Mouse (Mus musculus): ENCODE measurements around the gene Gm2564.
"Not testable (repeated sequence)": the region's sequence is repeated elsewhere in the genome, so short reads cannot be mapped to it uniquely, and the experiment has no call there.

Gm2564 gene

DNA sequence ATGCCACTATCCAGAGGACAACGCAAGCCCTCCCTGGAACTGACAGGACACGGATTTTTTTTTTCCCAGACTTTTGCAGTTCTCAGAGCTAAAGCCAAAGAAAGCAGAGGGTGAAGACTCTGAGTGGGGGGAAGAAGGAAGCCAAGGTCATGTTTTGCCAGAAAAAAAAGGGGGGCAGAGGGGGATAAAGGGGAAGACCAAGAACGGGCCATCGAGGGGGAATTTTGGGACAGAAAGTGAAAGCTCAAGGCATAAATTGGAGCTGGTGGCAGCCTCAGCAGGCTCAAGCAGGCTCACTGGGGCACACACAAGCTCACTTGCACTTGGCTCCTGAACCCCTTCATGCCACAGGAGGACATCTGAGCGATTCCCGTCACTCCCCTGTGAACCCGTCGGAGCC lies at the start of gene Gm2564:
Gm2564 (plus strand) TSS at position 301 of the 400 bp plus-strand sequence.
- not testable (repeated sequence) for DNase-seq (ENCODE audit: low spot score)

DNA sequence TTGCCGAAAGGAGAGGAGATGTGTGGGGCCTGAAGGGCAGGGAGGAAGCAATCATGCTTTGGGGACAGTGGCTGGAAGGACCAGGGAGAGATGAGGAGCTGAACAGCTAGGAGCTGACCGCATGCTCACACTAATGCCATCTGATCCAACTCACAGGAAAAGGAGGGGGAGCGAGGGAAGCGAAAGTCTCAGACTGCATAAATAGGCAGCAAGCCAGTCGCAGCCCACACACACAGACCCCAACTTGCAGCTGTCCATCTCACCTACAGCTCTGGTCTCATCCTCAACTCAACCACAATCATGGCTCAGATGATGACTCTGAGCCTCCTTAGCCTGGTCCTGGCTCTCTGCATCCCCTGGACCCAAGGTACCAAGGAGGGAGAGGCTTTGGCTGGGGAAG lies 17.6 kb upstream of the Gm2564 start, which contains the start of gene Gm10591:
Gm10591 (plus strand) TSS at position 301 of the 400 bp plus-strand sequence.
- DNase-seq (ENCODE audit: low spot score) = not testable (repeated sequence)

DNA sequence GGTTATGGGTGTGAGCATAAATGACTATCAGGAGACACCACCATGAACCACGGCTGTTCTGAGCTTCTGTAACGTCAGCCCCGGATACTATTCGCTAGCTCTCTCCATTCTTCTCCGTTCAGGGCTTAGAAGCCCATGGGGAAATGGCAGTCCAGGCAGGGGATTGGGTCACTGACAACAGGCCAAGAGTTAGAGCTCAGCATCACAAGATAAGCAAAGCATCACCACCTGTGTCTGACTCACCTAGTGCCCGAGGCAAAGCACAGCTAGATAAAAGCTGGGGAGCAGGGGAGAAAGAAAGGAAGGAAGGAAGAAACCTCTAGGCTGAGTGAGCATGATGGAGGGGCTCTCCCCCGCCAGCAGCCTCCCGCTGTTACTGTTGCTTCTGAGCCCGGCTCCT lies 25.4 kb downstream of the Gm2564 start, which contains the start of gene Ccl27b:
Ccl27b (plus strand) TSS at position 301 of the 400 bp plus-strand sequence.
- DNase-seq (ENCODE audit: low spot score) = not testable (repeated sequence)

GRCm38 (mm10) chr4:42661793-42662192 lies 32.3 kb downstream of the Gm2564 start, which contains the start of gene Il11ra2:
Gene Il11ra2 (minus strand): TSS chr4:42661893.
- DNase-seq (ENCODE audit: low spot score) = not testable (repeated sequence)

- not testable (repeated sequence) for DNase-seq (ENCODE audit: low spot score)
Observed at GRCm38 (mm10) chr4:42675415-42675814, 45.9 kb downstream of the Gm2564 start.

DNA sequence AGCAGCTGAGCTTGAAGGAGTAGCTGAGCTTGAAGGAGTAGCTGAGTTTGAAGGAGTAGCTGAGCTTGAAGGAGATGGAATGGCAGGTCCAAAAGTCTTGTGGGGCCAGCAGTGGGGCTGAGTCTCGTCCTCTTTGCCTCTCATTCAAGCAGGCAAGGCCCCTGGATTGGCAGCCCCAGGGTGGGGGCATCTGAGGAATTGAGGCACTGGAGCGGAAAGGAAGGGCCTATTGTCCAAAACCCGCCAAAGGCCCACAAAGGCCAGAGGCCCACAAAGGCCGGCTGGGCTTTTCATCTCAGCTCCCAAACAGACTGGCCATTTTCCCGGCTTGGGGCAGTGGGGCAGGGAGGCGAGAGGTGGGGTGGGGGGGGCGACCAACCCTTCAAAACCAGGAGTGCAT lies 49.8 kb downstream of the Gm2564 start:
- not testable (repeated sequence) for DNase-seq (ENCODE audit: low spot score)

DNA sequence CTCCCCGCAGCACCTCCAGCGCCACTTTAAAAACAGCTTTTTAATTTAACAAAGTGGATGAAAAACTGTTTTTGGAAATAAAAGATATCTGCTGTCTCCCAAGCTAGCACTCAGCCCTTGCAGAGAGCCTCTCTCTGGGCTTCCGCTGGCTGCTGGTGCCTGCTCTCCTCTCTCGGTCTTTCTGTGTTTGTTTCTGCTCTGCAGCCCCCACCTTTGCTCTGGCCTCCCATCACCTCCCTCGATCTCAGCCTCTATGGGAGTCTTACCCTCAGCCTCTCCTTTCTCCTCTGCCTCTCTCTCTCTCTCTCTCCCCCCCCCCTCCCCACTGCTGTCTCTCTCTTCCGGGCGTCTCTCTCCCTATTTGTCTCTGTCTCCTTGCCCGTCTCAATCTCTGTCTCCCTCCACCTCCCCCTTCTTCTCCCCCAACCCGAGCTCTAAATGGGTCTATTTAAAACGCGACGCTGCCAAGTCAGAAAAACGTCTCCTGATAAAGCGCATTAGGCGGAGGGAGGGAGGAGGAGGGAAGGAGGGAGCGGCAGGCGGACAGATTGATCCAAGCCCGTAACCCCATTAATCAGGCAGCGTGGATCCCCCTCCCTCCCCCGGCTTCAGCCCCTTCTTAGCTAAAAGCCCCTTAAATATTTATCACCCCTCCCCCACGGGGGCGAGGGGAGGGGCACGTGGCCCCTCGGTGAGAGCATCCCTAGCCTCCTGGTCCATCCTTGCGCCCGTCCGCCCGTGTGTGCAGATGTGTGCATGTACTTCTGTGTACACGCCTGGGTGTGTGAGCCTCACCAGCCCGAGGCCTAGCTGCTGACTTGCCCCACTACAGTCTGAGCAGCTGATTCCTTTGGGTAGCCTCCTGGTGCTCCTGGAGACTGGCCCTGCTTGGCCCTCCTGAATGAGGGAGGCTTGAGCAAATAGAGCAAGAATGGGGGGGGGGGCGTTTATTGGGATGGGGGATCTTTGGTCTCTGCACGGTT lies 51.1 kb downstream of the Gm2564 start:
- not testable (repeated sequence) for DNase-seq (ENCODE audit: low spot score)
